Mouse (Mus musculus) frontal cortex, adult (tissue): ENCODE results near the gene Zbtb22.
"Not testable (repeated sequence)": the region's sequence is repeated elsewhere in the genome, so short reads cannot be mapped to it uniquely, and the experiment has no call there.

Experiments
- ATAC-seq: cut with Nextera tagmentation; 2 replicates; pipeline ENCODE4 v1.9.2; 2017; ENCODE audit warnings: mild to moderate bottlenecking, moderate library complexity, mixed read lengths; ENCODE audit not compliant: low TSS enrichment

The Zbtb22 gene

GRCm38 (mm10) chr17:33903911-33904651, 11.6 kb upstream of the Zbtb22 start:
- not testable (repeated sequence) for ATAC-seq

- not testable (repeated sequence) for ATAC-seq
Measured at GRCm38 (mm10) chr17:33904835-33905234, 10.9 kb upstream of the Zbtb22 start, which contains the start of gene Platr17. Platr17 (plus strand) TSS chr17:33905135.

GRCm38 (mm10) chr17:33908331-33909076, 7.2 kb upstream of the Zbtb22 start:
- ATAC-seq, result peak; percentile 52

- peak; percentile 94 for ATAC-seq
Measured at GRCm38 (mm10) chr17:33909077-33909868, 6.4 kb upstream of the Zbtb22 start, which contains the start of gene Daxx. Daxx (plus strand) TSS chr17:33909414.

- ATAC-seq, result 0 out of 2 replicates have a peak, but pooled peaks have one; percentile 8
Measured at GRCm38 (mm10) chr17:33909869-33910250, 5.8 kb upstream of the Zbtb22 start.

GRCm38 (mm10) chr17:33910346-33911051, 5.2 kb upstream of the Zbtb22 start:
- ATAC-seq, result no peak

- ATAC-seq, result no peak
Measured at GRCm38 (mm10) chr17:33911052-33911812, 4.5 kb upstream of the Zbtb22 start.

- no peak for ATAC-seq
Measured at GRCm38 (mm10) chr17:33911813-33912414, 3.8 kb upstream of the Zbtb22 start.

GRCm38 (mm10) chr17:33913264-33913663, 2.4 kb upstream of the Zbtb22 start:
- ATAC-seq, result no peak

- ATAC-seq, result no peak
Measured at GRCm38 (mm10) chr17:33913905-33914304, 1.8 kb upstream of the Zbtb22 start.

- ATAC-seq, result no peak
Measured at GRCm38 (mm10) chr17:33914969-33915391, 724 bp upstream of the Zbtb22 start.

- no peak for ATAC-seq
Measured at GRCm38 (mm10) chr17:33916294-33916693, 590 bp downstream of the Zbtb22 start.

GRCm38 (mm10) chr17:33916847-33917655, 1.3 kb downstream of the Zbtb22 start:
- no peak for ATAC-seq

- ATAC-seq, result no peak
Measured at GRCm38 (mm10) chr17:33917656-33918292, 2.1 kb downstream of the Zbtb22 start.

GRCm38 (mm10) chr17:33918293-33919203, 2.8 kb downstream of the Zbtb22 start:
- ATAC-seq, result no peak

- ATAC-seq, result peak; percentile 6; the same call in 1 of the 2 replicates
Measured at GRCm38 (mm10) chr17:33919351-33920281, 3.9 kb downstream of the Zbtb22 start.
